Mouse (Mus musculus): Measurements from ENCODE around the gene Crispld2. TPM values are rescaled to one million over a fixed set of nuclear protein-coding genes. Genes with fewer than 3 reads are reported as not detected.

Crispld2 gene
- polyA plus RNA-seq, 1 experiment from 2014 or later, result 1.7 TPM

GRCm38 (mm10) chr8:120051006-120051405 is 58.8 kb downstream of the Crispld2 start:
- no peak overlapping the region for H3K27ac ChIP-seq (ENCODE audit: low read depth, low read length)
- H3K9ac ChIP-seq (ENCODE audit: low read depth, low read length), result no peak overlapping the region
- no peaks in the 10 kb centered on the region for H3K36me3 ChIP-seq (ENCODE audit: control insufficient read depth, insufficient read depth, low read length)
- no peak for ATAC-seq (replicated peaks; ENCODE audit: insufficient number of reproducible peaks, low FRiP score, low TSS enrichment)
- H3K4me2 ChIP-seq, result no peak overlapping the region
- 49% methylated on average over 4 of the region's 4 CpGs for WGBS (ENCODE audit: insufficient replicate concordance)
- peaks cover 19% of the 10 kb centered on the region for H3K4me1 ChIP-seq (ENCODE audit: control insufficient read depth, insufficient read depth, low read length)
- no peaks in the 10 kb centered on the region for H3K27me3 ChIP-seq (ENCODE audit: control insufficient read depth, insufficient read depth, low read length)
- H3K9me3 ChIP-seq (replicated peaks; ENCODE audit: control insufficient read depth, low read length), result no peaks in the 10 kb centered on the region
- no peak overlapping the region for H3K4me3 ChIP-seq (ENCODE audit: low read depth, low read length)

- H3K27ac ChIP-seq (ENCODE audit: low read depth, low read length), result no peak overlapping the region
- H3K4me2 ChIP-seq, result no peak overlapping the region
- H3K36me3 ChIP-seq (ENCODE audit: control insufficient read depth, insufficient read depth, low read length), result no peaks in the 10 kb centered on the region
- no peak overlapping the region for H3K9ac ChIP-seq (ENCODE audit: low read depth, low read length)
- no peak overlapping the region for H3K4me3 ChIP-seq (ENCODE audit: low read depth, low read length)
- no peaks in the 10 kb centered on the region; the same call in 1 of the 2 replicates for H3K9me3 ChIP-seq (replicated peaks; ENCODE audit: control insufficient read depth, low read length)
- H3K27me3 ChIP-seq (ENCODE audit: control insufficient read depth, insufficient read depth, low read length), result no peaks in the 10 kb centered on the region
- peaks cover 14% of the 10 kb centered on the region for H3K4me1 ChIP-seq (ENCODE audit: control insufficient read depth, insufficient read depth, low read length)
- WGBS (ENCODE audit: insufficient replicate concordance), result 85% methylated on average over 4 of the region's 4 CpGs
- no peak for ATAC-seq (replicated peaks; ENCODE audit: insufficient number of reproducible peaks, low FRiP score, low TSS enrichment)
These were observed 59.7 kb downstream of the Crispld2 start for GRCm38 (mm10) chr8:120051908-120052307.

GRCm38 (mm10) chr8:120052318-120052717 is 60.1 kb downstream of the Crispld2 start:
- H3K4me1 ChIP-seq (ENCODE audit: control insufficient read depth, insufficient read depth, low read length), result peaks cover 10% of the 10 kb centered on the region
- no peak overlapping the region for H3K27ac ChIP-seq (ENCODE audit: low read depth, low read length)
- H3K9ac ChIP-seq (ENCODE audit: low read depth, low read length), result no peak overlapping the region
- no peak overlapping the region for H3K4me3 ChIP-seq (ENCODE audit: low read depth, low read length)
- 76% methylated on average over 8 of the region's 8 CpGs for WGBS (ENCODE audit: insufficient replicate concordance)
- no peaks in the 10 kb centered on the region for H3K27me3 ChIP-seq (ENCODE audit: control insufficient read depth, insufficient read depth, low read length)
- H3K9me3 ChIP-seq (replicated peaks; ENCODE audit: control insufficient read depth, low read length), result no peaks in the 10 kb centered on the region; the same call in 1 of the 2 replicates
- H3K4me2 ChIP-seq, result no peak overlapping the region
- H3K36me3 ChIP-seq (ENCODE audit: control insufficient read depth, insufficient read depth, low read length), result no peaks in the 10 kb centered on the region
- no peak for ATAC-seq (replicated peaks; ENCODE audit: insufficient number of reproducible peaks, low FRiP score, low TSS enrichment)

- H3K27ac ChIP-seq (ENCODE audit: low read depth, low read length), result no peak overlapping the region
- H3K4me1 ChIP-seq (ENCODE audit: control insufficient read depth, insufficient read depth, low read length), result peaks cover 10% of the 10 kb centered on the region
- no peak for ATAC-seq (replicated peaks; ENCODE audit: insufficient number of reproducible peaks, low FRiP score, low TSS enrichment)
- no peak overlapping the region for H3K9ac ChIP-seq (ENCODE audit: low read depth, low read length)
- no peak overlapping the region for H3K4me2 ChIP-seq
- 0 out of 2 replicates have a peak, but pooled peaks cover 3% of the 10 kb centered on the region for H3K27me3 ChIP-seq (ENCODE audit: control insufficient read depth, insufficient read depth, low read length)
- no peaks in the 10 kb centered on the region for H3K36me3 ChIP-seq (ENCODE audit: control insufficient read depth, insufficient read depth, low read length)
- H3K9me3 ChIP-seq (replicated peaks; ENCODE audit: control insufficient read depth, low read length), result no peaks in the 10 kb centered on the region; the same call in 1 of the 2 replicates
- 85% methylated on average over 3 of the region's 3 CpGs for WGBS (ENCODE audit: insufficient replicate concordance)
- H3K4me3 ChIP-seq (ENCODE audit: low read depth, low read length), result no peak overlapping the region
These were observed 62.6 kb downstream of the Crispld2 start for GRCm38 (mm10) chr8:120054833-120055232.

- H3K9me3 ChIP-seq (replicated peaks; ENCODE audit: control insufficient read depth, low read length), result no peaks in the 10 kb centered on the region; the same call in 1 of the 2 replicates
- H3K27me3 ChIP-seq (ENCODE audit: control insufficient read depth, insufficient read depth, low read length), result 0 out of 2 replicates have a peak, but pooled peaks cover 3% of the 10 kb centered on the region
- no peak overlapping the region for H3K27ac ChIP-seq (ENCODE audit: low read depth, low read length)
- ATAC-seq (replicated peaks; ENCODE audit: insufficient number of reproducible peaks, low FRiP score, low TSS enrichment), result no peak
- no peak overlapping the region for H3K9ac ChIP-seq (ENCODE audit: low read depth, low read length)
- H3K4me3 ChIP-seq (ENCODE audit: low read depth, low read length), result no peak overlapping the region
- WGBS (ENCODE audit: insufficient replicate concordance), result 78% methylated on average over 2 of the region's 2 CpGs
- H3K36me3 ChIP-seq (ENCODE audit: control insufficient read depth, insufficient read depth, low read length), result no peaks in the 10 kb centered on the region
- no peak overlapping the region for H3K4me2 ChIP-seq
- no peaks in the 10 kb centered on the region for H3K4me1 ChIP-seq (ENCODE audit: control insufficient read depth, insufficient read depth, low read length)
These were observed 64.8 kb downstream of the Crispld2 start for GRCm38 (mm10) chr8:120057078-120057477.

- Histone ChIP-seq H3K9ac (ENCODE audit: low read depth, low read length) (no peak overlapping the region), H3K36me3 (ENCODE audit: control insufficient read depth, insufficient read depth, low read length) (no peaks in the 10 kb centered on the region), H3K27ac (ENCODE audit: low read depth, low read length) (no peak overlapping the region), H3K4me2 (no peak overlapping the region), H3K9me3 (replicated peaks; ENCODE audit: control insufficient read depth, low read length) (peaks cover 4% of the 10 kb centered on the region), H3K4me1 (ENCODE audit: control insufficient read depth, insufficient read depth, low read length) (no peaks in the 10 kb centered on the region), H3K4me3 (ENCODE audit: low read depth, low read length) (no peak overlapping the region), H3K27me3 (ENCODE audit: control insufficient read depth, insufficient read depth, low read length) (peaks cover 6% of the 10 kb centered on the region; the same call in 1 of the 2 replicates)
- WGBS (ENCODE audit: insufficient replicate concordance), result 83% methylated on average over 14 of the region's 14 CpGs
- no peak for ATAC-seq (replicated peaks; ENCODE audit: insufficient number of reproducible peaks, low FRiP score, low TSS enrichment)
These were observed 70.5 kb downstream of the Crispld2 start for GRCm38 (mm10) chr8:120062742-120063141.

- no peak for ATAC-seq (replicated peaks; ENCODE audit: insufficient number of reproducible peaks, low FRiP score, low TSS enrichment)
- no peak overlapping the region for H3K9ac ChIP-seq (ENCODE audit: low read depth, low read length)
- H3K9me3 ChIP-seq (replicated peaks; ENCODE audit: control insufficient read depth, low read length), result peaks cover 4% of the 10 kb centered on the region
- no peak overlapping the region for H3K27ac ChIP-seq (ENCODE audit: low read depth, low read length)
- no peaks in the 10 kb centered on the region for H3K4me1 ChIP-seq (ENCODE audit: control insufficient read depth, insufficient read depth, low read length)
- H3K4me2 ChIP-seq, result no peak overlapping the region
- no peaks in the 10 kb centered on the region for H3K36me3 ChIP-seq (ENCODE audit: control insufficient read depth, insufficient read depth, low read length)
- H3K4me3 ChIP-seq (ENCODE audit: low read depth, low read length), result no peak overlapping the region
- 70% methylated on average over 3 of the region's 3 CpGs for WGBS (ENCODE audit: insufficient replicate concordance)
- H3K27me3 ChIP-seq (ENCODE audit: control insufficient read depth, insufficient read depth, low read length), result peaks cover 6% of the 10 kb centered on the region; the same call in 1 of the 2 replicates
These were observed 71.1 kb downstream of the Crispld2 start for GRCm38 (mm10) chr8:120063326-120063725.

GRCm38 (mm10) chr8:120065611-120066010 is 73.4 kb downstream of the Crispld2 start:
- H3K27me3 ChIP-seq (ENCODE audit: control insufficient read depth, insufficient read depth, low read length), result peaks cover 3% of the 10 kb centered on the region; the same call in 1 of the 2 replicates
- no peaks in the 10 kb centered on the region for H3K36me3 ChIP-seq (ENCODE audit: control insufficient read depth, insufficient read depth, low read length)
- H3K9me3 ChIP-seq (replicated peaks; ENCODE audit: control insufficient read depth, low read length), result peaks cover 4% of the 10 kb centered on the region
- H3K4me1 ChIP-seq (ENCODE audit: control insufficient read depth, insufficient read depth, low read length), result no peaks in the 10 kb centered on the region
- H3K9ac ChIP-seq (ENCODE audit: low read depth, low read length), result no peak overlapping the region
- H3K27ac ChIP-seq (ENCODE audit: low read depth, low read length), result no peak overlapping the region
- ATAC-seq (replicated peaks; ENCODE audit: insufficient number of reproducible peaks, low FRiP score, low TSS enrichment), result no peak
- no peak overlapping the region for H3K4me3 ChIP-seq (ENCODE audit: low read depth, low read length)
- WGBS (ENCODE audit: insufficient replicate concordance), result 80% methylated on average over 8 of the region's 8 CpGs
- no peak overlapping the region for H3K4me2 ChIP-seq

- WGBS (ENCODE audit: insufficient replicate concordance), result 76% methylated on average over 4 of the region's 4 CpGs
These were observed 74.0 kb downstream of the Crispld2 start for GRCm38 (mm10) chr8:120066226-120066625.

More at GRCm38 (mm10) chr8:120066226-120066625, 74.0 kb downstream of the Crispld2 start:
- no peaks in the 10 kb centered on the region for H3K4me1 ChIP-seq (ENCODE audit: control insufficient read depth, insufficient read depth, low read length)
- no peak overlapping the region for H3K4me3 ChIP-seq (ENCODE audit: low read depth, low read length)
- H3K27ac ChIP-seq (ENCODE audit: low read depth, low read length), result no peak overlapping the region
- no peak overlapping the region for H3K9ac ChIP-seq (ENCODE audit: low read depth, low read length)
- peaks cover 4% of the 10 kb centered on the region for H3K9me3 ChIP-seq (replicated peaks; ENCODE audit: control insufficient read depth, low read length)
- H3K4me2 ChIP-seq, result no peak overlapping the region
- H3K36me3 ChIP-seq (ENCODE audit: control insufficient read depth, insufficient read depth, low read length), result no peaks in the 10 kb centered on the region
- ATAC-seq (replicated peaks; ENCODE audit: insufficient number of reproducible peaks, low FRiP score, low TSS enrichment), result no peak
- H3K27me3 ChIP-seq (ENCODE audit: control insufficient read depth, insufficient read depth, low read length), result peaks cover 3% of the 10 kb centered on the region; the same call in 1 of the 2 replicates
